In genomic region chr13:63979581-63979980, GRCm38 (mm10) we compare ENCODE assay signal across 15 mouse cellular contexts.
DNase-seq lines count a peak whose midpoint lies in the region; ATAC-seq and TF ChIP-seq lines count a peak whose summit lies in the region.
"Had no signal": no experiment of that assay in that cellular context is flagged by ENCODE, and none has a peak within 500 bp of the region (broad histone marks: within the 10 kb centered on the region; RNA-seq: fewer than 3 reads in every experiment).

No protein-coding gene starts in this region.

- DNase-seq in hindbrain, embryonic 11.5 days (ENCODE audit: low spot score): peak; percentile 26
- DNase-seq in hindbrain, embryonic 14.5 days (ENCODE audit: low spot score): no peak
- DNase-seq in midbrain, embryonic 11.5 days (ENCODE audit: low spot score, missing footprints): no peak
- no peak for DNase-seq in midbrain, embryonic 14.5 days
- DNase-seq in stomach, postnatal 0 days (ENCODE audit: low spot score): no peak
- no peak for DNase-seq in urinary bladder, adult 2 months (ENCODE audit: low spot score)
- DNase-seq: cerebellum, adult 8-10 months; spleen, adult 18-20 months; thymus, adult 18-20 months had no signal

- no peaks in the 10 kb centered on the region for H3K9me3 ChIP-seq in hindbrain, embryonic 11.5 days (ENCODE audit: control insufficient read depth, low read length)
- no peaks in the 10 kb centered on the region for H3K9me3 ChIP-seq in hindbrain, embryonic 14.5 days (ENCODE audit: control insufficient read depth, low read length)
- H3K9me3 ChIP-seq in midbrain, embryonic 11.5 days (ENCODE audit: control insufficient read depth, low read length): no peaks in the 10 kb centered on the region
- no peaks in the 10 kb centered on the region for H3K9me3 ChIP-seq in midbrain, embryonic 14.5 days (ENCODE audit: control insufficient read depth, low read length)
- H3K9me3 ChIP-seq in intestine, embryonic 15.5 days: no peaks in the 10 kb centered on the region
- no peaks in the 10 kb centered on the region for H3K9me3 ChIP-seq in stomach, postnatal 0 days (ENCODE audit: control insufficient read depth, low read length)
- no peaks in the 10 kb centered on the region for H3K9me3 ChIP-seq in neural tube, embryonic 15.5 days (replicated peaks)
- H3K9me3 ChIP-seq: forebrain, embryonic 15.5 days; heart, embryonic 13.5 days; megakaryocyte, embryonic 14.5 days had no signal

- no peaks in the 10 kb centered on the region for H3K27me3 ChIP-seq in hindbrain, embryonic 11.5 days (ENCODE audit: control insufficient read depth, insufficient read depth, low read length)
- H3K27me3 ChIP-seq in hindbrain, embryonic 14.5 days (ENCODE audit: control insufficient read depth, insufficient read depth, low read length): no peaks in the 10 kb centered on the region
- no peaks in the 10 kb centered on the region for H3K27me3 ChIP-seq in midbrain, embryonic 11.5 days (ENCODE audit: control insufficient read depth, insufficient read depth, low read length)
- 0 out of 2 replicates have a peak, but pooled peaks cover 4% of the 10 kb centered on the region for H3K27me3 ChIP-seq in midbrain, embryonic 14.5 days (ENCODE audit: control insufficient read depth, insufficient read depth, low read length)
- no peaks in the 10 kb centered on the region for H3K27me3 ChIP-seq in intestine, embryonic 15.5 days (replicated peaks)
- no peaks in the 10 kb centered on the region for H3K27me3 ChIP-seq in stomach, postnatal 0 days (ENCODE audit: control insufficient read depth, insufficient read depth, low read length)
- H3K27me3 ChIP-seq in neural tube, embryonic 15.5 days (replicated peaks): no peaks in the 10 kb centered on the region

- no peak for ATAC-seq in hindbrain, embryonic 11.5 days (ENCODE audit: low FRiP score)
- no peak for ATAC-seq in hindbrain, embryonic 14.5 days (ENCODE audit: low FRiP score)
- ATAC-seq in midbrain, embryonic 11.5 days (ENCODE audit: low FRiP score): 0 out of 2 replicates have a peak, but pooled peaks have one; percentile 20
- no peak for ATAC-seq in midbrain, embryonic 14.5 days (ENCODE audit: low FRiP score, low TSS enrichment)
- ATAC-seq in intestine, embryonic 15.5 days: no peak
- ATAC-seq in stomach, postnatal 0 days (ENCODE audit: low FRiP score, low TSS enrichment): no peak
- no peak for ATAC-seq in neural tube, embryonic 15.5 days (ENCODE audit: low FRiP score)
- ATAC-seq: inflammation-experienced regulatory T-cells, adult 6 months had no signal

- no peak for TF ChIP-seq EP300 in stomach, postnatal 0 days (optimal IDR thresholded peaks at IDR 0.05)

- WGBS in hindbrain, embryonic 11.5 days: 4% methylated on average over 1 of the region's 1 CpGs
- 3% methylated on average over 1 of the region's 1 CpGs for WGBS in hindbrain, embryonic 14.5 days
- 7% methylated on average over 1 of the region's 1 CpGs for WGBS in midbrain, embryonic 11.5 days
- 5% methylated on average over 1 of the region's 1 CpGs for WGBS in midbrain, embryonic 14.5 days
- WGBS in intestine, embryonic 15.5 days: 38% methylated on average over 1 of the region's 1 CpGs
- 36% methylated on average over 1 of the region's 1 CpGs for WGBS in stomach, postnatal 0 days
- 15% methylated on average over 1 of the region's 1 CpGs for WGBS in neural tube, embryonic 15.5 days

- no peak overlapping the region for H3K27ac ChIP-seq in hindbrain, embryonic 11.5 days (ENCODE audit: low read depth, low read length)
- no peak overlapping the region for H3K27ac ChIP-seq in hindbrain, embryonic 14.5 days
- peak overlapping the region; percentile 59; the same call in 1 of the 2 replicates for H3K27ac ChIP-seq in midbrain, embryonic 11.5 days (ENCODE audit: low read depth, low read length)
- H3K27ac ChIP-seq in midbrain, embryonic 14.5 days (replicated peaks; ENCODE audit: low read depth, low read length): no peak overlapping the region
- peak overlapping the region; percentile 77 for H3K27ac ChIP-seq in intestine, embryonic 15.5 days
- peak overlapping the region; percentile 75; the same call in 1 of the 2 replicates for H3K27ac ChIP-seq in stomach, postnatal 0 days (replicated peaks)
- no peak overlapping the region for H3K27ac ChIP-seq in neural tube, embryonic 15.5 days (replicated peaks)
- H3K27ac ChIP-seq: forebrain, embryonic 15.5 days; heart, embryonic 13.5 days had no signal

- no peak overlapping the region for H3K4me2 ChIP-seq in hindbrain, embryonic 11.5 days (replicated peaks; ENCODE audit: low read depth, low read length)
- no peak overlapping the region for H3K4me2 ChIP-seq in hindbrain, embryonic 14.5 days (replicated peaks)
- peak overlapping the region; percentile 15; the same call in 1 of the 2 replicates for H3K4me2 ChIP-seq in midbrain, embryonic 11.5 days
- H3K4me2 ChIP-seq in midbrain, embryonic 14.5 days (ENCODE audit: low read length): no peak overlapping the region
- H3K4me2 ChIP-seq in intestine, embryonic 15.5 days (replicated peaks): no peak overlapping the region
- no peak overlapping the region for H3K4me2 ChIP-seq in stomach, postnatal 0 days (replicated peaks; ENCODE audit: low read depth)
- no peak overlapping the region for H3K4me2 ChIP-seq in neural tube, embryonic 15.5 days
- H3K4me2 ChIP-seq: forebrain, embryonic 15.5 days; heart, embryonic 13.5 days had no signal

- TF ChIP-seq CTCF in stomach, postnatal 0 days (IDR thresholded peaks at IDR 0.05; ENCODE audit: low read depth): no peak

- no peak overlapping the region for H3K4me3 ChIP-seq in hindbrain, embryonic 11.5 days (ENCODE audit: low read depth, low read length)
- H3K4me3 ChIP-seq in hindbrain, embryonic 14.5 days (replicated peaks; ENCODE audit: low read length): no peak overlapping the region
- no peak overlapping the region for H3K4me3 ChIP-seq in midbrain, embryonic 11.5 days (ENCODE audit: low read depth, low read length)
- no peak overlapping the region for H3K4me3 ChIP-seq in midbrain, embryonic 14.5 days (replicated peaks; ENCODE audit: low read depth, low read length)
- H3K4me3 ChIP-seq in intestine, embryonic 15.5 days (replicated peaks): no peak overlapping the region
- no peak overlapping the region for H3K4me3 ChIP-seq in stomach, postnatal 0 days (ENCODE audit: low read depth, low read length)
- no peak overlapping the region for H3K4me3 ChIP-seq in neural tube, embryonic 15.5 days (replicated peaks)
- H3K4me3 ChIP-seq: forebrain, embryonic 15.5 days; heart, embryonic 13.5 days; megakaryocyte, embryonic 14.5 days had no signal

- peaks cover 8% of the 10 kb centered on the region for H3K4me1 ChIP-seq in hindbrain, embryonic 11.5 days (replicated peaks; ENCODE audit: control insufficient read depth, insufficient read depth, low read length)
- H3K4me1 ChIP-seq in hindbrain, embryonic 14.5 days (replicated peaks; ENCODE audit: control insufficient read depth, insufficient read depth, low read length): 0 out of 2 replicates have a peak, but pooled peaks cover 8% of the 10 kb centered on the region
- H3K4me1 ChIP-seq in midbrain, embryonic 11.5 days (ENCODE audit: control insufficient read depth, insufficient read depth, low read length): peaks cover 19% of the 10 kb centered on the region
- H3K4me1 ChIP-seq in midbrain, embryonic 14.5 days (ENCODE audit: control insufficient read depth, insufficient read depth, low read length): peaks cover 12% of the 10 kb centered on the region; the same call in 1 of the 2 replicates
- H3K4me1 ChIP-seq in intestine, embryonic 15.5 days (replicated peaks): peaks cover 8% of the 10 kb centered on the region; the same call in 1 of the 2 replicates
- H3K4me1 ChIP-seq in stomach, postnatal 0 days (replicated peaks; ENCODE audit: control insufficient read depth, insufficient read depth): peaks cover 5% of the 10 kb centered on the region; the same call in 1 of the 2 replicates
- H3K4me1 ChIP-seq in neural tube, embryonic 15.5 days: peaks cover 7% of the 10 kb centered on the region
- H3K4me1 ChIP-seq: megakaryocyte, embryonic 14.5 days had no signal

- H3K9ac ChIP-seq in hindbrain, embryonic 11.5 days (ENCODE audit: low read depth, low read length): no peak overlapping the region
- H3K9ac ChIP-seq in hindbrain, embryonic 14.5 days: no peak overlapping the region
- peak overlapping the region; percentile 22; the same call in 1 of the 2 replicates for H3K9ac ChIP-seq in midbrain, embryonic 11.5 days (ENCODE audit: low read length)
- no peak overlapping the region for H3K9ac ChIP-seq in midbrain, embryonic 14.5 days (replicated peaks; ENCODE audit: low read length)
- H3K9ac ChIP-seq in intestine, embryonic 15.5 days: no peak overlapping the region
- H3K9ac ChIP-seq in stomach, postnatal 0 days (ENCODE audit: low read length): no peak overlapping the region
- H3K9ac ChIP-seq in neural tube, embryonic 15.5 days (replicated peaks): no peak overlapping the region
- H3K9ac ChIP-seq: forebrain, embryonic 15.5 days; heart, embryonic 13.5 days had no signal

- H3K36me3 ChIP-seq in hindbrain, embryonic 11.5 days (ENCODE audit: control insufficient read depth, insufficient read depth, low read length): no peaks in the 10 kb centered on the region
- no peaks in the 10 kb centered on the region for H3K36me3 ChIP-seq in hindbrain, embryonic 14.5 days (replicated peaks; ENCODE audit: control insufficient read depth, insufficient read depth)
- no peaks in the 10 kb centered on the region for H3K36me3 ChIP-seq in midbrain, embryonic 11.5 days (ENCODE audit: control insufficient read depth, insufficient read depth, low read length)
- no peaks in the 10 kb centered on the region for H3K36me3 ChIP-seq in midbrain, embryonic 14.5 days (ENCODE audit: control insufficient read depth, insufficient read depth, low read length)
- no peaks in the 10 kb centered on the region for H3K36me3 ChIP-seq in intestine, embryonic 15.5 days
- H3K36me3 ChIP-seq in stomach, postnatal 0 days (ENCODE audit: control insufficient read depth, insufficient read depth, low read length): no peaks in the 10 kb centered on the region
- no peaks in the 10 kb centered on the region for H3K36me3 ChIP-seq in neural tube, embryonic 15.5 days
- H3K36me3 ChIP-seq: forebrain, embryonic 15.5 days; heart, embryonic 13.5 days had no signal

Comparison
In these comparisons a context has a peak if more than half of its experiments do, and no peak if none do; other contexts are left out.
1. H3K27ac ChIP-seq: peak in midbrain, embryonic 11.5 days (single experiment), intestine, embryonic 15.5 days (single experiment) and stomach, postnatal 0 days (single experiment); none in hindbrain, embryonic 11.5 days (single experiment), hindbrain, embryonic 14.5 days (single experiment), midbrain, embryonic 14.5 days (single experiment) and neural tube, embryonic 15.5 days (single experiment).